Mouse (Mus musculus): ENCODE results near the gene Ltb4r2. TPM values are rescaled to one million over a fixed set of nuclear protein-coding genes. Genes with fewer than 3 reads are reported as not detected.

Gene Ltb4r2
- polyA plus RNA-seq, 1 experiment: 0.29 TPM

- TF ChIP-seq CTCF (IDR thresholded peaks at IDR 0.05; ENCODE audit: borderline replicate concordance, extremely low read depth, insufficient read depth, insufficient read length) (no peak), POLR2A (IDR thresholded peaks at IDR 0.05; ENCODE audit: borderline replicate concordance, extremely low read depth, insufficient read depth, insufficient read length, poor library complexity, severe bottlenecking) (no peak)
- DNase-seq (ENCODE audit: low read depth): no peak
Measured at GRCm38 (mm10) chr14:55782361-55782960, 21.2 kb downstream of the Ltb4r2 start.

GRCm38 (mm10) chr14:55783171-55783957 lies 22.1 kb downstream of the Ltb4r2 start:
- no peak for TF ChIP-seq CTCF (IDR thresholded peaks at IDR 0.05; ENCODE audit: borderline replicate concordance, extremely low read depth, insufficient read depth, insufficient read length)
- TF ChIP-seq POLR2A (IDR thresholded peaks at IDR 0.05; ENCODE audit: borderline replicate concordance, extremely low read depth, insufficient read depth, insufficient read length, poor library complexity, severe bottlenecking): no peak

GRCm38 (mm10) chr14:55783958-55784235 lies 22.7 kb downstream of the Ltb4r2 start, which contains the start of gene Adcy4:
TSS of gene Adcy4 (minus strand) at chr14:55784095.
- no peak for DNase-seq (ENCODE audit: low read depth)

More at GRCm38 (mm10) chr14:55783171-55783957, 22.1 kb downstream of the Ltb4r2 start:
- DNase-seq (ENCODE audit: low read depth): peak; percentile 35

GRCm38 (mm10) chr14:55785195-55785594 lies 24.0 kb downstream of the Ltb4r2 start:
- DNase-seq (ENCODE audit: low read depth): no peak
- peak; percentile 12; the same call in 1 of the 2 replicates for TF ChIP-seq CTCF (IDR thresholded peaks at IDR 0.05; ENCODE audit: borderline replicate concordance, extremely low read depth, insufficient read depth, insufficient read length)
- TF ChIP-seq POLR2A (IDR thresholded peaks at IDR 0.05; ENCODE audit: borderline replicate concordance, extremely low read depth, insufficient read depth, insufficient read length, poor library complexity, severe bottlenecking): no peak

More at GRCm38 (mm10) chr14:55783958-55784235, 22.7 kb downstream of the Ltb4r2 start, which contains the start of gene Adcy4:
- TF ChIP-seq POLR2A (IDR thresholded peaks at IDR 0.05; ENCODE audit: borderline replicate concordance, extremely low read depth, insufficient read depth, insufficient read length, poor library complexity, severe bottlenecking) (no peak), CTCF (IDR thresholded peaks at IDR 0.05; ENCODE audit: borderline replicate concordance, extremely low read depth, insufficient read depth, insufficient read length) (no peak)

GRCm38 (mm10) chr14:55787731-55788130 lies 26.5 kb downstream of the Ltb4r2 start:
- no peak for DNase-seq (ENCODE audit: low read depth)
- no peak for TF ChIP-seq CTCF (IDR thresholded peaks at IDR 0.05; ENCODE audit: borderline replicate concordance, extremely low read depth, insufficient read depth, insufficient read length)
- TF ChIP-seq POLR2A (IDR thresholded peaks at IDR 0.05; ENCODE audit: borderline replicate concordance, extremely low read depth, insufficient read depth, insufficient read length, poor library complexity, severe bottlenecking): no peak

- DNase-seq (ENCODE audit: low read depth): no peak
- TF ChIP-seq CTCF (IDR thresholded peaks at IDR 0.05; ENCODE audit: borderline replicate concordance, extremely low read depth, insufficient read depth, insufficient read length): no peak
- TF ChIP-seq POLR2A (IDR thresholded peaks at IDR 0.05; ENCODE audit: borderline replicate concordance, extremely low read depth, insufficient read depth, insufficient read length, poor library complexity, severe bottlenecking): no peak
Measured at GRCm38 (mm10) chr14:55788256-55789050, 27.2 kb downstream of the Ltb4r2 start, which contains the start of gene Ripk3. TSS of gene Ripk3 (minus strand) at chr14:55788865.

GRCm38 (mm10) chr14:55793461-55793860 lies 32.2 kb downstream of the Ltb4r2 start:
- TF ChIP-seq POLR2A (IDR thresholded peaks at IDR 0.05; ENCODE audit: borderline replicate concordance, extremely low read depth, insufficient read depth, insufficient read length, poor library complexity, severe bottlenecking) (no peak), CTCF (IDR thresholded peaks at IDR 0.05; ENCODE audit: borderline replicate concordance, extremely low read depth, insufficient read depth, insufficient read length) (no peak)
- no peak for DNase-seq (ENCODE audit: low read depth)

- TF ChIP-seq CTCF (IDR thresholded peaks at IDR 0.05; ENCODE audit: borderline replicate concordance, extremely low read depth, insufficient read depth, insufficient read length) (no peak), POLR2A (IDR thresholded peaks at IDR 0.05; ENCODE audit: borderline replicate concordance, extremely low read depth, insufficient read depth, insufficient read length, poor library complexity, severe bottlenecking) (no peak)
- no peak for DNase-seq (ENCODE audit: low read depth)
Measured at GRCm38 (mm10) chr14:55793946-55794345, 32.7 kb downstream of the Ltb4r2 start.

GRCm38 (mm10) chr14:55795380-55796163 lies 34.3 kb downstream of the Ltb4r2 start:
- TF ChIP-seq CTCF (IDR thresholded peaks at IDR 0.05; ENCODE audit: borderline replicate concordance, extremely low read depth, insufficient read depth, insufficient read length) (no peak), POLR2A (IDR thresholded peaks at IDR 0.05; ENCODE audit: borderline replicate concordance, extremely low read depth, insufficient read depth, insufficient read length, poor library complexity, severe bottlenecking) (no peak)
- DNase-seq (ENCODE audit: low read depth): no peak

Other genes with a start within 250 kb of the Ltb4r2 start
- 0.56 and 0.69 TPM in 2 replicates for gene Nrl, start 236.4 kb upstream of the Ltb4r2 start, polyA plus RNA-seq (2012; rRNA removed)
- 21.5 and 23.2 TPM in 2 replicates for gene Pck2, start 221.2 kb upstream of the Ltb4r2 start, polyA plus RNA-seq (2012; rRNA removed)
- gene Dcaf11, start 201.4 kb upstream of the Ltb4r2 start, polyA plus RNA-seq (2012; rRNA removed): 111 and 112 TPM in 2 replicates
- 0.92 and 1.3 TPM in 2 replicates for gene A730061H03Rik, start 201.0 kb upstream of the Ltb4r2 start, polyA plus RNA-seq (2012; rRNA removed)
- 0.19 and 0.38 TPM in 2 replicates for gene Fitm1, start 185.8 kb upstream of the Ltb4r2 start, polyA plus RNA-seq (2012; rRNA removed)
- gene Psme1, start 183.3 kb upstream of the Ltb4r2 start, polyA plus RNA-seq (2012; rRNA removed): 94.1 and 98.3 TPM in 2 replicates
- gene Emc9, start 176.1 kb upstream of the Ltb4r2 start, polyA plus RNA-seq (2012; rRNA removed): 14.5 and 20.9 TPM in 2 replicates
- gene Psme2, start 170.3 kb upstream of the Ltb4r2 start, polyA plus RNA-seq (2012; rRNA removed): 65.9 and 76.2 TPM in 2 replicates
- gene Rnf31, start 169.7 kb upstream of the Ltb4r2 start, polyA plus RNA-seq (2012; rRNA removed): 25.1 and 30.4 TPM in 2 replicates
- gene Irf9, start 157.9 kb upstream of the Ltb4r2 start, polyA plus RNA-seq (2012; rRNA removed): 23.5 and 26.2 TPM in 2 replicates
- 15.9 and 18.4 TPM in 2 replicates for gene Rec8, start 143.4 kb upstream of the Ltb4r2 start, polyA plus RNA-seq (2012; rRNA removed)
- gene Ipo4, start 125.5 kb upstream of the Ltb4r2 start, polyA plus RNA-seq (2012; rRNA removed): 182 and 184 TPM in 2 replicates
- 8.4 and 8.8 TPM in 2 replicates for gene Gm49378, start 123.5 kb upstream of the Ltb4r2 start, polyA plus RNA-seq (2012; rRNA removed)
- gene Tm9sf1, start 117.6 kb upstream of the Ltb4r2 start, polyA plus RNA-seq (2012; rRNA removed): 44.9 and 45.8 TPM in 2 replicates
- 1.2 and 1.8 TPM in 2 replicates for gene Tssk4, start 111.2 kb upstream of the Ltb4r2 start, polyA plus RNA-seq (2012; rRNA removed)
- 45.8 and 51.0 TPM in 2 replicates for gene Mdp1, start 100.9 kb upstream of the Ltb4r2 start, polyA plus RNA-seq (2012; rRNA removed)
- gene Gmpr2, start 89.5 kb upstream of the Ltb4r2 start, polyA plus RNA-seq (2012; rRNA removed): 32.8 and 41.3 TPM in 2 replicates
- 351 and 412 TPM in 2 replicates for gene Nedd8, start 89.3 kb upstream of the Ltb4r2 start, polyA plus RNA-seq (2012; rRNA removed)
- gene Tinf2, start 79.6 kb upstream of the Ltb4r2 start, polyA plus RNA-seq (2012; rRNA removed): 23.2 and 31.9 TPM in 2 replicates
- 0.96 and 1.2 TPM in 2 replicates for gene Tgm1, start 47.5 kb upstream of the Ltb4r2 start, polyA plus RNA-seq (2012; rRNA removed)
- gene Rabggta, start 39.2 kb upstream of the Ltb4r2 start, polyA plus RNA-seq (2012; rRNA removed): 64.9 and 72.8 TPM in 2 replicates
- 67.1 and 88.2 TPM in 2 replicates for gene Dhrs1, start 15.7 kb upstream of the Ltb4r2 start, polyA plus RNA-seq (2012; rRNA removed)
- gene Nop9, start 15.7 kb upstream of the Ltb4r2 start, polyA plus RNA-seq (2012; rRNA removed): 24.6 and 27.9 TPM in 2 replicates
- 0.60 and 0.76 TPM in 2 replicates for gene Cideb, start 3.0 kb upstream of the Ltb4r2 start, polyA plus RNA-seq (2012; rRNA removed)
- 0.45 and 0.71 TPM in 2 replicates for gene Ltb4r1, start 4.5 kb downstream of the Ltb4r2 start, polyA plus RNA-seq (2012; rRNA removed)
- gene Adcy4, start 22.7 kb downstream of the Ltb4r2 start, polyA plus RNA-seq (2012; rRNA removed): 3.5 and 7.8 TPM in 2 replicates
- 2.5 and 2.6 TPM in 2 replicates for gene Ripk3, start 27.4 kb downstream of the Ltb4r2 start, polyA plus RNA-seq (2012; rRNA removed)
- gene Nfatc4, start 61.7 kb downstream of the Ltb4r2 start, polyA plus RNA-seq (2012; rRNA removed): 22.3 and 26.2 TPM in 2 replicates
- 14.1 and 24.1 TPM in 2 replicates for gene Nynrin, start 92.6 kb downstream of the Ltb4r2 start, polyA plus RNA-seq (2012; rRNA removed)
- 0.43 and 0.51 TPM in 2 replicates for gene Cbln3, start 123.0 kb downstream of the Ltb4r2 start, polyA plus RNA-seq (2012; rRNA removed)
- 13.4 and 13.7 TPM in 2 replicates for gene Khnyn, start 123.5 kb downstream of the Ltb4r2 start, polyA plus RNA-seq (2012; rRNA removed)
- 97.6 and 120 TPM in 2 replicates for gene Sdr39u1, start 138.9 kb downstream of the Ltb4r2 start, polyA plus RNA-seq (2012; rRNA removed)
- gene Cma1, start 183.2 kb downstream of the Ltb4r2 start, polyA plus RNA-seq (2012; rRNA removed): 1.9 and 5.3 TPM in 2 replicates
- not detected in 2 replicates for gene Cma2, start 189.6 kb downstream of the Ltb4r2 start, polyA plus RNA-seq (2012; rRNA removed)